Mouse (Mus musculus) lung, adult 2 months (tissue): ENCODE measurements around the gene Ptgis.

Experiments used
- CTCF ChIP-seq: fragments of 200-500 bp; IDR thresholded peaks from 2 replicates; pipeline ENCODE4 v1.5.1; 2011; ENCODE audit warnings: mild to moderate bottlenecking, low read length, control low read depth; ENCODE audit not compliant: insufficient read depth
- POLR2A ChIP-seq: fragments of 200-500 bp; IDR thresholded peaks from 2 replicates; pipeline ENCODE4 v1.6.1; 2011; ENCODE audit warnings: low read depth, mild to moderate bottlenecking, control low read depth, low read length, borderline replicate concordance; ENCODE audit errors: extremely low read depth

DNA sequence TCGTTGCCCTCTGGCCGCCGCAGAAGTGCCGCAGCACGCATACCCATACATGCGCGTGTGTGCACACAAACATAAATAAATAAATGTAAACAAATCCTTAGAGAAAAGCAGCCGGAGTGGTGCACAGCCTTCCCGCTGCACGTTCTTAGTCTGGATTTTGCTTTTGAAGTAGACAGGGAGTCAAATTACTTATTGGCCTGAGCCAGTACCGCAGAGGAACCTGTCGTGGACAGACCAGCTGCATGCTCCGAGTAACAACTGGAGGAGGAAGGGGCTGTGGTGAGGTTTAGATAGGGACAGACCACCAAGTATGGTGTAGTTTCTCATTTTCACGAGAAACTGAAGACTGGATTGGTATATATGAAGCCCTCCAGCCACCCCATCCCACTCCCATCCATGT, 6.6 kb downstream of the Ptgis start:
- TF ChIP-seq POLR2A (no peak), CTCF (no peak)
